Mouse (Mus musculus) liver, embryonic 12.5 days (tissue): ENCODE results near the gene Cse1l. TPM values are rescaled to one million over a fixed set of nuclear protein-coding genes. Genes with fewer than 3 reads are reported as not detected.

Experiments used
- ATAC-seq: fragments of 200-750 bp; cut with Nextera tagmentation; 2 replicates; pipeline ENCODE4 v1.8.0; 2017; ENCODE audit warnings: moderate number of reproducible peaks, mild to moderate bottlenecking, moderate library complexity
- H3K27ac ChIP-seq: fragments of 300-500 bp; sonication (generic); 2 replicates; pipeline ENCODE4 v1.5.1; 2016; ENCODE audit warnings: mild to moderate bottlenecking
- H3K27me3 ChIP-seq: fragments of 300-500 bp; sonication (generic); replicated peaks from 2 replicates; pipeline ENCODE4 v1.6.1; 2016; ENCODE audit warnings: mild to moderate bottlenecking, moderate library complexity
- H3K36me3 ChIP-seq: fragments of 300-500 bp; sonication (generic); 2 replicates; pipeline ENCODE4 v1.6.1; 2016; ENCODE audit warnings: mild to moderate bottlenecking, moderate library complexity
- H3K4me1 ChIP-seq: fragments of 300-500 bp; sonication (generic); 2 replicates; pipeline ENCODE4 v1.6.1; 2016
- H3K4me2 ChIP-seq: fragments of 300-500 bp; sonication (generic); 2 replicates; pipeline ENCODE4 v1.6.1; 2016; ENCODE audit warnings: mild to moderate bottlenecking, moderate library complexity
- H3K4me3 ChIP-seq: fragments of 300-500 bp; sonication (generic); 2 replicates; pipeline ENCODE4 v1.5.1; 2016; ENCODE audit warnings: mild to moderate bottlenecking, moderate library complexity
- H3K9ac ChIP-seq: fragments of 300-500 bp; sonication (generic); 2 replicates; pipeline ENCODE4 v1.6.1; 2016; ENCODE audit warnings: mild to moderate bottlenecking, moderate library complexity
- H3K9me3 ChIP-seq: fragments of 300-500 bp; sonication (generic); replicated peaks from 2 replicates; pipeline ENCODE4 v1.6.1; 2016; ENCODE audit warnings: mild to moderate bottlenecking, moderate library complexity
- WGBS: fragments of 180-500 bp; shearing (Covaris S2); methylation state at CpG from one replicate; pipeline ENCODE4 v1.1.7; 2016; ENCODE audit not compliant: insufficient replicate concordance; 5-methylcytosine and 5-hydroxymethylcytosine counted together
- polyA plus RNA-seq: library from polyadenylated mRNA; unstranded; fragments of >200 nt; fragmentation: Nextera tagmentation; extraction: Ambion mirVana; gene quantifications from 2 replicates; pipeline ENCODE4 v1.2.1, GENCODE M21; 2016

Cse1l gene
- polyA plus RNA-seq, 1 experiment from 2014 or later, result 108 TPM

GRCm38 (mm10) chr2:166983351-166983894, 77.6 kb downstream of the Cse1l start:
- Histone ChIP-seq H3K9ac (no peak overlapping the region), H3K4me3 (no peak overlapping the region), H3K36me3 (no peaks in the 10 kb centered on the region), H3K4me2 (no peak overlapping the region), H3K27ac (no peak overlapping the region), H3K9me3 (no peaks in the 10 kb centered on the region), H3K27me3 (no peaks in the 10 kb centered on the region), H3K4me1 (peaks cover 18% of the 10 kb centered on the region)
- 77% methylated on average over 4 of the region's 4 CpGs for WGBS
- no peak for ATAC-seq

DNA sequence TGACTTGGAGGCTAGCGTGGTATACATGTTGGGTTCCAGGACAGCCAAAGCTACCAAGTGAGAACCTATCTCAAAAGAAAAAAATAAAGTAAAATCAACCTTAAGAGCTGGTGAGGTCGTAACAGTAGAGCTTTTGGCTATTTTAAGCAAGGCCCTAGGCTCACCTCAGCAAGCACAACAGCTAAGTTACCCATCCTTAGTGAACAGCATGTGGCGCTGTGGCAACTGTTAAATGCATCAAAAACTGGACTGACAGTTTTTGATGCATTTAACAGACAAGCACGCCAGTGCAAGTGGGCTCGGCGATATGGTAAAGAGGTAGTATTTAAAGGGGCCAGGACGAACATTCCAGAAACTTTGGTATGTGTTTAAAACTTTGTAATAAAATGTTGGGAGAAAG, 85.0 kb downstream of the Cse1l start:
- Histone ChIP-seq H3K4me1 (peaks cover 75% of the 10 kb centered on the region), H3K9me3 (no peaks in the 10 kb centered on the region), H3K4me2 (no peak overlapping the region), H3K27me3 (no peaks in the 10 kb centered on the region), H3K27ac (peak overlapping the region; percentile 11; the same call in 1 of the 2 replicates), H3K4me3 (no peak overlapping the region), H3K9ac (no peak overlapping the region), H3K36me3 (no peaks in the 10 kb centered on the region)
- no peak for ATAC-seq
- 64% methylated on average over 7 of the region's 7 CpGs for WGBS

DNA sequence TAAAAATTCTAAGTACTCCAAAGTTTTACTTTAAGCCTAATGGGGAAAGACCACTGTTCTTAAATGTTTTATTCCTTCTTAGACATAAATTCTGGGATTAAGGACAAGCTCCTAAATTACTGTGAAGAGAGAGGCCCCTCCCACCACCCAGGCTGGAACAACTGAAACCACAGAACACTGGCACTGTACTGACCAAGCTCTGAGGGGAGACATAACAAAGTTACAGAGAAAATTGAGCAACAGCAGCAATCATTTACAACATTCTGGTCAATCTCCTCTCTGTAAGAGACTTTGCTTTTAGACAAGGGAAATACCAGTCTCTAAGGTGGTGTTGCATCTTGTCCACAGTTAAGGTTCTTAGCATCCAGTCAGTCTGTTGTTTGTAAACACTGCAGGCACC, 86.1 kb downstream of the Cse1l start:
- peak overlapping the region; percentile 33; the same call in 1 of the 2 replicates for H3K9ac ChIP-seq
- ATAC-seq, result no peak
- no peaks in the 10 kb centered on the region for H3K36me3 ChIP-seq
- H3K4me1 ChIP-seq, result peaks cover 81% of the 10 kb centered on the region
- no peaks in the 10 kb centered on the region for H3K9me3 ChIP-seq
- peak overlapping the region; percentile 70 for H3K27ac ChIP-seq
- peak overlapping the region; percentile 12; the same call in 1 of the 2 replicates for H3K4me2 ChIP-seq
- no peaks in the 10 kb centered on the region for H3K27me3 ChIP-seq
- no peak overlapping the region for H3K4me3 ChIP-seq

DNA sequence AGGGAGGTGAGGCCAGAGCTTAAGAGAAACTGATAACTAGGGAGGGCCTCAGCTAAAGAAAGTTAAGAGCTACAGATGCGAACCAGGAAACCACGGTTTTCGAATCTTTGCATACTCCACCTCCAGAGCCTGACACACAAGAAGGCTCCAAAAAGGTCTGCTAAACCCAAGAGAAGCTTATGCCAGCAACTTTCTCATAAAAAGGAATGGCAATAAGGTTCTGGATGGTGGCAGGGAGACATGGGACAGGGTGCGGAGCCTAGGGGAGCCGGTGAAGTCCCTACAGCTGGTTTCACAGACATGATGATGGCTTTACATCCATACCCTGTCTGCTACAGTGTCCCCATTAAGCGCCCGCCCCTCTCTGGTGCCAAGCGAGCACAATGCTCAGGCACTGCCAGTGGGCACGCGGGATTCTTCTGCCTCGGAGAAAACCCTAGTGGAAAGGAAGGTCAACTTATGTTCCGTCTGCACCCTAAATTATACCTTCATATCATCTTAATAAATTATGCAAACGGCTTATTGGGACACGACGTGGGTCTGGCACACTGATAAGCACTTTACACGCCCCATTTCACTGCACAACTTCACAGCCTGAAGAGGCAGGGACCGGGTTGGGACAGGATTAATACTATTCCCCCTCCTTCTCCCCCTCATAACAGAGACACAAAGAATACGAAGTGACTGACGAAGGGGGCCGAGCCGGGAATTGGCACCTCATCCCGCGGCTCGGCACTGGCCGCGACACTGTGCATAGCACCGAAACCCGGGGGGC, 89.4 kb downstream of the Cse1l start:
- Histone ChIP-seq H3K27ac (peak overlapping the region; percentile 95), H3K9me3 (no peaks in the 10 kb centered on the region), H3K27me3 (no peaks in the 10 kb centered on the region), H3K4me3 (peak overlapping the region; percentile 95), H3K4me1 (peaks cover 56% of the 10 kb centered on the region), H3K9ac (peak overlapping the region; percentile 97), H3K36me3 (no peaks in the 10 kb centered on the region), H3K4me2 (peak overlapping the region; percentile 78)
- WGBS, result under 1% methylated on average over 28 of the region's 28 CpGs
- peak; percentile 36 for ATAC-seq

Other genes starting within 250 kb of the Cse1l start
- 16.4 and 17.5 TPM in 2 replicates for gene Prex1, start 192.2 kb upstream of the Cse1l start, polyA plus RNA-seq
- gene Trp53rkb, start 113.5 kb upstream of the Cse1l start, polyA plus RNA-seq, result 5.0 and 6.3 TPM in 2 replicates
- gene Arfgef2, start 100.5 kb upstream of the Cse1l start, polyA plus RNA-seq, result 7.7 and 8.0 TPM in 2 replicates
- gene Stau1, start 90.3 kb downstream of the Cse1l start, polyA plus RNA-seq, result 36.1 and 37.7 TPM in 2 replicates
- gene Ddx27, start 109.2 kb downstream of the Cse1l start, polyA plus RNA-seq, result 78.8 and 79.3 TPM in 2 replicates
- 13.7 and 13.8 TPM in 2 replicates for gene Znfx1, start 157.0 kb downstream of the Cse1l start, polyA plus RNA-seq